12 mouse cellular contexts compared by ENCODE assay signal in genomic region chr15:9864778-9865177, GRCm38 (mm10).
DNase-seq lines count a peak whose midpoint lies in the region; ATAC-seq and TF ChIP-seq lines count a peak whose summit lies in the region.
"Had no signal": no experiment of that assay in that cellular context is flagged by ENCODE, and none has a peak within 500 bp of the region (broad histone marks: within the 10 kb centered on the region; RNA-seq: fewer than 3 reads in every experiment).

No protein-coding gene starts in this region.

- H3K4me1 ChIP-seq in kidney, postnatal 0 days (replicated peaks; ENCODE audit: insufficient read depth, low read length), result no peaks in the 10 kb centered on the region
- H3K4me1 ChIP-seq in hindbrain, embryonic 10.5 days (replicated peaks), result no peaks in the 10 kb centered on the region
- H3K4me1 ChIP-seq: forebrain, embryonic 10.5 days; neural tube, embryonic 12.5 days had no signal

- no peak for TF ChIP-seq CTCF in kidney, postnatal 0 days (IDR thresholded peaks at IDR 0.05; ENCODE audit: low read depth)

- 68% methylated on average over 1 of the region's 1 CpGs for WGBS in kidney, postnatal 0 days
- WGBS in hindbrain, embryonic 10.5 days, result 94% methylated on average over 1 of the region's 1 CpGs

- no peak overlapping the region for H3K4me2 ChIP-seq in kidney, postnatal 0 days (ENCODE audit: low read length)
- no peak overlapping the region for H3K4me2 ChIP-seq in myocyte (ENCODE audit: low read depth)
- H3K4me2 ChIP-seq: midbrain, embryonic 11.5 days; neural tube, embryonic 12.5 days had no signal

- H3K79me2 ChIP-seq in myocyte (ENCODE audit: control insufficient read depth, insufficient read depth), result no peaks in the 10 kb centered on the region

- no peaks in the 10 kb centered on the region for H3K27me3 ChIP-seq in kidney, postnatal 0 days (ENCODE audit: insufficient read depth, low read length)
- no peaks in the 10 kb centered on the region for H3K27me3 ChIP-seq in myocyte (ENCODE audit: control insufficient read depth, insufficient read depth, insufficient read length)
- no peaks in the 10 kb centered on the region for H3K27me3 ChIP-seq in hindbrain, embryonic 10.5 days (ENCODE audit: insufficient read depth, poor library complexity, severe bottlenecking)
- H3K27me3 ChIP-seq: neural tube, embryonic 12.5 days had no signal

- H3K36me3 ChIP-seq in kidney, postnatal 0 days (ENCODE audit: insufficient read depth, low read length), result no peaks in the 10 kb centered on the region
- no peaks in the 10 kb centered on the region for H3K36me3 ChIP-seq in myocyte (ENCODE audit: control insufficient read depth, insufficient read depth)
- H3K36me3 ChIP-seq in hindbrain, embryonic 10.5 days, result no peaks in the 10 kb centered on the region
- H3K36me3 ChIP-seq: forebrain, embryonic 10.5 days; neural tube, embryonic 12.5 days had no signal

- H3K9me3 ChIP-seq in kidney, postnatal 0 days (replicated peaks; ENCODE audit: low read length), result no peaks in the 10 kb centered on the region
- H3K9me3 ChIP-seq in hindbrain, embryonic 10.5 days, result no peaks in the 10 kb centered on the region
- H3K9me3 ChIP-seq: forebrain, embryonic 10.5 days; neural tube, embryonic 12.5 days had no signal

- H3K9ac ChIP-seq in kidney, postnatal 0 days (ENCODE audit: low read depth, low read length), result no peak overlapping the region
- H3K9ac ChIP-seq: neural tube, embryonic 12.5 days had no signal

- DNase-seq in adrenal gland, postnatal 10 days, result peak; percentile 29
- DNase-seq in adrenal gland, adult 18-20 months (ENCODE audit: low spot score in 2 of 2), result no peak
- peak; percentile 47 for DNase-seq in kidney, postnatal 0 days (ENCODE audit: low spot score)
- DNase-seq in kidney, postnatal 25 days, result no peak
- DNase-seq in heart, postnatal 10 days, result peak; percentile 63 to 64
- no peak for DNase-seq in left cerebral cortex, adult 9 months (ENCODE audit: low spot score in 2 of 2)
- DNase-seq in hindbrain, embryonic 10.5 days (ENCODE audit: low spot score), result no peak
- DNase-seq: B cell, adult 2 months had no signal

- TF ChIP-seq POLR2A in myocyte (IDR thresholded peaks at IDR 0.05; ENCODE audit: insufficient read length, low read depth), result no peak

- no peak overlapping the region for H3K27ac ChIP-seq in kidney, postnatal 0 days
- H3K27ac ChIP-seq in hindbrain, embryonic 10.5 days, result no peak overlapping the region
- H3K27ac ChIP-seq: forebrain, embryonic 10.5 days; neural tube, embryonic 12.5 days had no signal

- intact Hi-C loops in heart, postnatal 10 days (cut with DNase I), result no loop called here

- ATAC-seq in kidney, postnatal 0 days (replicated peaks; ENCODE audit: low FRiP score, low read depth), result no peak

- no peak overlapping the region for H3ac ChIP-seq in myocyte (ENCODE audit: control insufficient read depth, insufficient read length)

- no peak overlapping the region for H3K4me3 ChIP-seq in kidney, postnatal 0 days (replicated peaks; ENCODE audit: low read depth, low read length)
- no peak overlapping the region for H3K4me3 ChIP-seq in myocyte
- no peak overlapping the region for H3K4me3 ChIP-seq in hindbrain, embryonic 10.5 days
- H3K4me3 ChIP-seq: forebrain, embryonic 10.5 days; neural tube, embryonic 12.5 days had no signal

TF ChIP-seq in myocyte, 11 proteins besides CTCF, POLR2A, EP300 and RAD21:
- TF ChIP-seq MAX (IDR thresholded peaks at IDR 0.05; ENCODE audit: low read depth) (no peak), CEBPB (IDR thresholded peaks at IDR 0.05; ENCODE audit: insufficient read depth, poor library complexity, severe bottlenecking) (0 out of 2 replicates have a peak, but pooled peaks have one; percentile 14)

Comparison
In these comparisons a context has a peak if more than half of its experiments do, and no peak if none do; other contexts are left out.
1. DNase-seq: peak in adrenal gland, postnatal 10 days (single experiment), kidney, postnatal 0 days (single experiment) and heart, postnatal 10 days (2 of 2); none in adrenal gland, adult 18-20 months (0 of 2), kidney, postnatal 25 days (0 of 2), left cerebral cortex, adult 9 months (0 of 2) and hindbrain, embryonic 10.5 days (single experiment).